Mouse (Mus musculus) ES-E14 (cell line): Measurements from ENCODE around the gene Pde6h.

ENCODE experiments used
- HCFC1 ChIP-seq: IDR thresholded peaks from 2 replicates; pipeline ENCODE4 v1.6.1; 2012; ENCODE audit warnings: low read length, inconsistent platforms, borderline replicate concordance; ENCODE audit not compliant: insufficient read depth
- MAFK ChIP-seq: IDR thresholded peaks from 2 replicates; pipeline ENCODE4 v1.6.1; 2014; ENCODE audit warnings: mild to moderate bottlenecking, low read depth, low read length, inconsistent platforms; ENCODE audit not compliant: insufficient read depth
- ZC3H11A ChIP-seq: IDR thresholded peaks from 2 replicates; pipeline ENCODE4 v1.6.1; 2012; ENCODE audit warnings: low read depth, mild to moderate bottlenecking, inconsistent platforms, low read length, borderline replicate concordance
- ZNF384 ChIP-seq: IDR thresholded peaks from 2 replicates; pipeline ENCODE4 v1.6.1; 2012; ENCODE audit warnings: low read depth, low read length, inconsistent platforms

DNA sequence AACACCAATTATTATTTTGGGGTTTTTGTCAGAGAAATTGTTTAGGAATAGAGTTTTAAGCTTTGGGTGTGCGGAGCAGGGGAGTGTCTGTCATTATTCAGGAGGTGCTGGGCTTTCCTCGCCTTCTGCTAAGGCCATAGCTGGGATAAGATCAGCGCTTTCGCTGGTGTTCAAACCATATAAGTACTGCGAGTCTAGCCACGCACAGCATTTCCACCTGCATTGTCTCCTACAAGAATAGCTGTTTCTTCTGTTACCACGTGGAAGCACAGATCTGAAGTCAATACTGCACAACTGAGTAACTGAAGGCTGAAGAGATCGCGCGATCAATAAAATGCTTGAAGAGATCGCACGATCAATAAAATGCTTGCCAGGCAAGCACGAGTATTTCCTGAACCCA, 7.6 kb downstream of the Pde6h start:
- TF ChIP-seq HCFC1 (no peak), ZNF384 (no peak), ZC3H11A (no peak), MAFK (no peak)
